Mouse (Mus musculus) hindbrain, postnatal 0 days (tissue): ENCODE data around the gene Pik3c2b. TPM values are rescaled to one million over a fixed set of nuclear protein-coding genes. Genes with fewer than 3 reads are reported as not detected.

Experiments used
- ATAC-seq: fragments of 200-750 bp; cut with Nextera tagmentation; 2 replicates; pipeline ENCODE4 v1.8.0; 2017; ENCODE audit warnings: mild to moderate bottlenecking, moderate TSS enrichment, moderate library complexity
- DNase-seq: peaks from one replicate; pipeline ENCODE4 v3.0.0-alpha.2; 2015; ENCODE audit warnings: low spot score
- H3K27ac ChIP-seq: fragments of 300-500 bp; sonication (generic); 2 replicates; pipeline ENCODE4 v1.5.1; 2014; ENCODE audit warnings: mild to moderate bottlenecking
- H3K27me3 ChIP-seq: fragments of 300-500 bp; sonication (generic); 2 replicates; pipeline ENCODE4 v1.6.1; 2014; ENCODE audit warnings: low read length, mixed read lengths; ENCODE audit not compliant: insufficient read depth
- H3K36me3 ChIP-seq: fragments of 300-500 bp; sonication (generic); 2 replicates; pipeline ENCODE4 v1.6.1; 2014; ENCODE audit warnings: low read length, mixed read lengths; ENCODE audit not compliant: insufficient read depth
- H3K4me1 ChIP-seq: fragments of 300-500 bp; sonication (generic); 2 replicates; pipeline ENCODE4 v1.6.1; 2014; ENCODE audit warnings: antibody characterized with exemption, low read length, mixed read lengths; ENCODE audit not compliant: insufficient read depth
- H3K4me2 ChIP-seq: fragments of 300-500 bp; sonication (generic); 2 replicates; pipeline ENCODE4 v1.6.1; 2014; ENCODE audit warnings: low read depth, mild to moderate bottlenecking, low read length, moderate library complexity, mixed read lengths
- H3K4me3 ChIP-seq: fragments of 300-500 bp; sonication (generic); 2 replicates; pipeline ENCODE4 v1.5.1; 2014; ENCODE audit warnings: low read length
- H3K9ac ChIP-seq: fragments of 300-500 bp; sonication (generic); replicated peaks from 2 replicates; pipeline ENCODE4 v1.6.1; 2014; ENCODE audit warnings: mild to moderate bottlenecking, low read length, moderate library complexity, mixed read lengths
- H3K9me3 ChIP-seq: fragments of 300-500 bp; sonication (generic); 2 replicates; pipeline ENCODE4 v1.6.1; 2016; ENCODE audit warnings: low read length, mixed read lengths
- CTCF ChIP-seq: IDR thresholded peaks from 2 replicates; pipeline ENCODE4 v1.5.1; 2016; ENCODE audit warnings: antibody characterized with exemption, control low read depth, low read depth
- WGBS: fragments of 180-500 bp; shearing (Covaris S2); extraction: QIAGEN DNeasy Blood & Tissue Kit; methylation state at CpG from one replicate; pipeline ENCODE4 v1.1.7; 2014; 5-methylcytosine and 5-hydroxymethylcytosine counted together
- polyA plus RNA-seq: library from polyadenylated mRNA; unstranded; fragments of >200 nt; fragmentation: Nextera tagmentation; extraction: Ambion mirVana; gene quantifications from 2 replicates; pipeline ENCODE4 v1.2.1, GENCODE M21; 2015
- total RNA-seq: library from RNA; depleted of rRNA; stranded (reverse); fragments of >200 nt; gene quantifications from 2 replicates; pipeline ENCODE4 v1.2.3, GENCODE M21; 2014

The Pik3c2b gene
- total and polyA plus RNA-seq, 2 experiments from 2014 or later: 8.7 to 23.0 TPM

DNA sequence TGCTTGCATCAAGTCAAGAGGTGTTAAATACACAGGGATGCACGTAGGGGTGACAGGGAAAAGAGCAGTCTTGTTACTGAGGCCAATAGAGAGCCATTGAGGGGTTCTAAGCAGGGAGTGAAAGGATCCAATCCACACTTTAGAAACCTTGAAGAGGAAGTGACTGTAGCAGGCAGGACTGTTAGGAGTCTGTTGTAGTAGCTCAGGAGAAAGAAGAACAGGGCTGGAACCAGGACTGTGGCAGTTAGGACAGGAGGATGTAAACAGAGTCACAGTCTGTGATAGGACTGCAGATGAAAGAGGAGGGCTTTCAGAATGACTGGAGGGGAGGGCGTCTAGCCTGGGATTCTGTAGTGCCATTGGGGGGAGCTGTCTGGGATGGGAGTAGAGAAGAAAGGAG, 14.1 kb downstream of the Pik3c2b start:
- Histone ChIP-seq H3K4me3 (no peak overlapping the region), H3K36me3 (no peaks in the 10 kb centered on the region), H3K4me1 (peaks cover 5% of the 10 kb centered on the region; the same call in 1 of the 2 replicates), H3K9ac (no peak overlapping the region), H3K27ac (no peak overlapping the region), H3K9me3 (no peaks in the 10 kb centered on the region), H3K4me2 (no peak overlapping the region), H3K27me3 (no peaks in the 10 kb centered on the region)
- TF ChIP-seq CTCF: no peak
- ATAC-seq (no peak), DNase-seq (no peak)
- 68% methylated on average over 2 of the region's 2 CpGs for WGBS

DNA sequence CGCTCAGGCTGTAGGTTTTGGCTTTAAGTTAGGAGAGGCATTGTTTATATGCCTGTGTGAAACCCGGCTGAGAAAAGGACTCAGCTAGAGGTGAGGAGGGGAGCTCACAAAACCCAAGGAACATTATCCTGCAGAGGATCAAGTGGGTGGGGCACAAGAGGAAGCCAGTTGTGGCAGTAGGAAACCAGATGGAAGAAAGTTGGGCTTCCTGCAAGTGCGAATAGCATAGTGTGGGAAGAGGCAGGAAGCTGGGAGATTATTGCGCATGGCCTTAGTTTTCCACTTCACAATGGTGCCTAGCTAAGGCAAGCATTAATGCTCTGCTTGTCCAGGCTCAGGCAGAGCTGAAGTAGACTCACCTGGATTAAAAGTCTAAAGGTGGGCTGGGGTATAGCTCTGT, 15.2 kb downstream of the Pik3c2b start:
- DNase-seq: no peak

DNA sequence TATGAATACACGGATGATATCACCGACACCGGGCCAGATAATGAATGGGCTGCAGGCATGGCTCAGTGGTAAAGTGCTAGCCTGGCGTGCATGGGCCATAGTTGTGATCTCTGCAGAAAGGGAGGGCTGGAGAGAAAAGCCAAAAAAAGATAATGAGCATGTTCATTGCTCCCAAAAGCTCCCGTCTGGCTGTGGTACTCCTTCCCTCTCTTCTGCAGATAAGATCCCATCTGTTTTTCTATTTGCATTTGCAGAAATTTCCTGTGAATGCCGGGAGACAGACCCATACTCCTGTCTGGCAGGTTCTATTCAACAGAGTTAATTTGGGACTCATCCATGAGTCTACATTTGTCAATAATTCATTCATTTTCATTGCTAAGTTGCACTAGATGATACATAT, 17.7 kb downstream of the Pik3c2b start:
- DNase-seq (no peak), ATAC-seq (no peak)
- WGBS: 88% methylated on average over 6 of the region's 6 CpGs
- Histone ChIP-seq H3K4me2 (no peak overlapping the region), H3K27me3 (no peaks in the 10 kb centered on the region), H3K9ac (no peak overlapping the region), H3K4me3 (no peak overlapping the region), H3K27ac (no peak overlapping the region), H3K9me3 (no peaks in the 10 kb centered on the region), H3K4me1 (peaks cover 4% of the 10 kb centered on the region), H3K36me3 (peaks cover 6% of the 10 kb centered on the region; the same call in 1 of the 2 replicates)
- TF ChIP-seq CTCF: no peak

More for the DNA sequence above, 15.2 kb downstream of the Pik3c2b start:
- H3K4me3 ChIP-seq: no peak overlapping the region
- ATAC-seq: no peak
- no peak overlapping the region for H3K4me2 ChIP-seq
- H3K9ac ChIP-seq: no peak overlapping the region
- 69% methylated on average over 4 of the region's 4 CpGs for WGBS
- no peaks in the 10 kb centered on the region for H3K27me3 ChIP-seq
- no peak for TF ChIP-seq CTCF
- no peaks in the 10 kb centered on the region for H3K36me3 ChIP-seq
- no peaks in the 10 kb centered on the region for H3K9me3 ChIP-seq
- peaks cover 5% of the 10 kb centered on the region; the same call in 1 of the 2 replicates for H3K4me1 ChIP-seq
- H3K27ac ChIP-seq: no peak overlapping the region

DNA sequence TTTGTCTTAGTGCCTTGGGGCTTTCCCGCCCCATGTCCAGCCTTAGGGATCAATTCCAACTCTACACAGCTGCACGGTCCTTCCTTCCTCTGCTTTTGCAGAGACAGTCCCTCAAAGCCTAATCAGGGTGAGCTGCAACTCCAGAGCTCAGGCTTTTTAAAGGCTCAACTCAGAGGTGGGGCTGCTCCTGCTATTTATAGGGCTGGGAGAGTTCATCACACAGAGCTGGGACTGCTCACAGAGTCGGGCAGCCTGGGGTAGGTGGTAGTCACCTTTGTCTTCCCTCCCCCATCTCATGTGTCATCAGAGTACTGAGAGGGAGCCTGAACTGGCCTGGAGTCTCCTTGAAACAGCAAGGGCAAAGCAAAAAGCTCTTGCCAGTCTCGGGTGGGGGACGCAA, 22.8 kb downstream of the Pik3c2b start:
- Histone ChIP-seq H3K27ac (peak overlapping the region; percentile 68), H3K4me1 (peaks cover 29% of the 10 kb centered on the region), H3K4me2 (no peak overlapping the region), H3K4me3 (no peak overlapping the region), H3K36me3 (peaks cover 8% of the 10 kb centered on the region; the same call in 1 of the 2 replicates), H3K27me3 (no peaks in the 10 kb centered on the region), H3K9ac (0 out of 2 replicates have a peak overlapping the region, but pooled peaks have one; percentile 21), H3K9me3 (no peaks in the 10 kb centered on the region)
- ATAC-seq (no peak), DNase-seq (no peak)
- TF ChIP-seq CTCF: no peak
- WGBS: 54% methylated on average over 5 of the region's 5 CpGs

DNA sequence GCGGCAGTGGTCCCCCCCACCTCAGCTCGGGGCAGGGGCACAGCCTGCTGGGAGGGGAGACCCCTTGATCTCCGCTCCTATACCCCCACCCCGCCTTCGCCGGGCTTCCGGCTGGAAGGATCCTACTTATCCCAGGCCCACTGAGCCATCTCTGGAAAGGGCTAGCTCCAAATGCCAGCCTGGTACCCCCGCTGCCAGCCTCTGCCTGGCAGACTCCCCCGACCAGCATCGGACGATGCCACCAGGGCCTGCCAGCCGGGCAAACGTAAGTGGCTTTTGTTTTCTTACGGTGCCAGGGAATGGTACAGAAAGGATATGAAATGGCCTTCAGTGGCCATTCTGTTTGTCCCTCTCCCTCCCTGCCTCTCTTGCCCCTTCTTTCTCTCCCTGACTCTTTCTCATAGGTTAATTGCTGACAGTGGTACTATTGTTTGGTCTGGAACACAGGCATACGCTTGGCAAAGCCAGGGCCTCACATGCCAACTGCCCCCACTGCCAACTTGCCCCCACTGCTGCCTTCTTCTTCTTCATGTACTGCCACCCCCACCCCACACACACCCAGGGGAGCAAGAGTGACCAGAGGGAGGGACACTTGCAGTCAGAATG, 23.3 kb downstream of the Pik3c2b start:
- Histone ChIP-seq H3K4me3 (no peak overlapping the region), H3K4me2 (no peak overlapping the region), H3K4me1 (peaks cover 29% of the 10 kb centered on the region), H3K36me3 (peaks cover 8% of the 10 kb centered on the region; the same call in 1 of the 2 replicates), H3K9me3 (no peaks in the 10 kb centered on the region), H3K27ac (peak overlapping the region; percentile 68), H3K9ac (0 out of 2 replicates have a peak overlapping the region, but pooled peaks have one; percentile 21), H3K27me3 (no peaks in the 10 kb centered on the region)
- 40% methylated on average over 15 of the region's 15 CpGs for WGBS
- peak; percentile 61 for ATAC-seq
- DNase-seq: peak; percentile 62
- no peak for TF ChIP-seq CTCF

DNA sequence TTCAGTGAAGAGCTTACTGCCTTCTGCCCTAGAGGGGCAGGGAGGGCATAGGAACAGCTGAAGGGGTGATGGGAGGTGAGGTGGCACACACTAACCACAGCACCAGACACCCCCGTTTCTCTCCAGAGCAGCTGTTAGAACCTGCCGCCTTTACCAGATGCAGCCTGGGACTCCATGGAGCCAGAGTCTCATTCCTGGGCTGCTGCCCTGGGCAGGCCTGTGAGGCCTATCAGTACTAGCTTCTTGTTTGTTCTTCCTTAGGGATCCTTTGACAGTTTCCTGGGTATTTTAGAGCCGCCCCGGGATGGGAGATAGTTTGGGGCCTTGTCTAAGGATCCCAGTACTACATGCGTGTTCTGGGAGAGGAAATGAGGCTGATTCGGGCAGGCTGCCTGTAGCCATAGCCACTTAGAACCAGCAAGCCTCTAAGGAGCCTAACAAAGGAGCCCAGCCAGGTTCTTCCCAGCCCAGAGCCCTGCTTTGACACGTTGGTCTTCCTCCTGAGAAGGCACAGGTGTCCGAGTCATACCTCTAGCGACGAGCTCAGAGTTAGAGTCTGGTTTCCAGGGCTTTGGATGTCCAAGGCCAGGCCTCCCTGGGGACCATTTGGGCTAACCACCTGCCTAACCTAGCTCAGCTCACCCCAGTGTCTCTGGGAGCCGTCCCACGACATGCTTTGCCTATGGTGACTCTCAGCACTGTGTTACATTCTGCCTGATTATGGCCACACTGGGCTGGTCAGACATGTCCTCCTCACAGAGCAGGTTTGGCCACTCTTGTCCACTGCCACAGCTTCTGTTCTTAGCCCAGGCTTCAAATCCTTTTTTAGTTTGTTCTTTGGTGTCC, 24.0 kb downstream of the Pik3c2b start:
- Histone ChIP-seq H3K36me3 (peaks cover 8% of the 10 kb centered on the region; the same call in 1 of the 2 replicates), H3K27ac (peak overlapping the region; percentile 68), H3K4me3 (no peak overlapping the region), H3K27me3 (no peaks in the 10 kb centered on the region), H3K9me3 (no peaks in the 10 kb centered on the region), H3K4me2 (no peak overlapping the region), H3K9ac (no peak overlapping the region), H3K4me1 (peaks cover 29% of the 10 kb centered on the region)
- peak; percentile 24 for DNase-seq
- ATAC-seq: no peak
- TF ChIP-seq CTCF: no peak
- 70% methylated on average over 12 of the region's 12 CpGs for WGBS

DNA sequence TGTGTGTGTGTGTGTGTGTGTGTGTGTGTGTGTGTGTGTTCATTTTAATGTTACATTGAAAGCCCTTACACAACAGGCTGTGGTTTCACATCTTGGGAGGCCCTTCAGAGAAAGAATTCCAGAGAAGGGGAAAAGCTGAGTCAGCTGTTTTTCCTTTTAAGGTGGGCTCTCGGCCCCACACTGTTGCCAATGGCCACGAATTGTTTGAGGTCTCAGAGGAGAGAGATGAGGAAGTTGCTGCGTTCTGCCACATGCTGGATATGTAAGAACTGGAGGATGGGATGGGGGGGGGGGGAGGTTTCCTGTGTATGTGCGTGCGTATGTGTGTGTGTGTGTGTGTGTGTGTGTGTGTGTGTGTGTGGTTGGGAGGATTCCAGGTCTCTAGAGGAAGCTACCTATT, 24.7 kb downstream of the Pik3c2b start:
- no peak for TF ChIP-seq CTCF
- Histone ChIP-seq H3K36me3 (peaks cover 8% of the 10 kb centered on the region; the same call in 1 of the 2 replicates), H3K27ac (no peak overlapping the region), H3K27me3 (no peaks in the 10 kb centered on the region), H3K9ac (no peak overlapping the region), H3K4me2 (no peak overlapping the region), H3K4me3 (no peak overlapping the region), H3K9me3 (no peaks in the 10 kb centered on the region), H3K4me1 (peaks cover 29% of the 10 kb centered on the region)
- WGBS: 67% methylated on average over 5 of the region's 5 CpGs
- ATAC-seq (no peak), DNase-seq (no peak)
